Mouse (Mus musculus): ENCODE data around the gene Ncapd2.

DNA sequence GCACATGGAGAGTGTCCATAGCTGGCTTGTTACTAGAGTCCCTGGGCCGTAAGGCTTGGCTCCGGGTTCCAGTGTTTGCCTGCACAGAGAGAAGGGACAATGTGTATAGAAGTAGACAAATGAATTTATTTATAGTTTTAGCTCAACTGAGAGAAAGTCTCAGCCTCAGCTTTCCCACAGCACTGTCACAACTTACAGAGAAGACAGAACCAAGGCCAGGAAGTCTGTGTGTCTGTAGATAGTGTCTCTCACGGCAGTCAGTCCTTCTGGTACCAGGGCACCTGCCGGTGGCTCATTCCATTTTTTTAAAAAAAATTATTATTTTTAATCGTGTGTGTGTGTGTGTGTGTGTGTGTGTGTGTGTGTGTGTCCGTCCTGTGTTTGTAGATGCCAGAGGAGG is 41.0 kb upstream of the Ncapd2 start:
- TF ChIP-seq CTCF (IDR thresholded peaks at IDR 0.05; ENCODE audit: extremely low read depth, insufficient read depth, insufficient read length, insufficient replicate concordance) (no peak), POLR2A (IDR thresholded peaks at IDR 0.05; ENCODE audit: low read depth, low read length) (no peak)

All from spleen, adult 2 months (tissue).